Mouse (Mus musculus) heart, postnatal 4 days (tissue): Measurements from ENCODE around the gene Vmn1r239-ps. TPM values are rescaled to one million over a fixed set of nuclear protein-coding genes. Genes with fewer than 3 reads are reported as not detected.
"Not testable (repeated sequence)": the region's sequence is repeated elsewhere in the genome, so short reads cannot be mapped to it uniquely, and the experiment has no call there.

Experiments used
- DNase-seq: peaks from one replicate; pipeline ENCODE4 v3.0.0; 2021
- total RNA-seq, 2 experiments: library from RNA; stranded (reverse); gene quantifications; 2 replicates each; pipeline ENCODE4 v1.2.3; 2021

Gene Vmn1r239-ps
- total RNA-seq: not detected

DNA sequence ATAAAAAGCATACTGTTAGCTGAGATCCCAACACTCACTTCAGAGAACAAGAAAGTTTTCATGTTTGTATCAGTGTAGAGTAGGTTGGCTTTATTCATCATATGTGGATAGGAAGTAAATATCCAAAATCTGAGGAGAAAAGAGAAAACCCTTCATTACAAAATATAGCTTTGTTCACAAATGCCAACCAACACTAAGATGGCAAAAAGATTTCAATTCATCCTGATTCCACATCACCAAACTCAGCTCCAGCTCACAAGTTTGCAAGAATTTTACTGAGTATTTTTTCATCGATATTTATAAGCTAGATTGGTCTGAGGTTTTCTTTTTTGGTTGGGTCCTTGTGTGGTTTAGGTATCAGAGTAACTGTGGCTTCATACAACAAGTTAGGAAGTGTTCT is at the start of gene Vmn1r239-ps:
Vmn1r239-ps (minus strand) TSS at position 101 of the 400 bp plus-strand sequence.
- not testable (repeated sequence) for DNase-seq

DNA sequence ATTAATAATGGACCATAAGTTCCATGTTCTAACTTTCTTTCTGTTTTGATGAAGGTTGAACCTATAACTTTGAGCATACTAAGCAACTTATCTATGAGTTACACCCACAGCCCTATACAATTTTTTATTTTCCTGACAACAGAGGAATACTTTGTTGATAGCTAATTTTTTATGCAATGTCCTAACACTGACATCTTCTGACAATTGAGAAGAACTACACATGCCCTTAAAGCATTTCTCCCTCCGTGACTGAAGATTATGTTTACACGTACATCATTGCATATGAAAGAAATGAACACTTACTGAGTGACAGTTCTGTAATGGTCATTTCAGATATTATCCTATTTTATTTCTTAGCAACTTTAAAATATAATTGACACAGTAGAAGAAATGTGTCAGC is 36.0 kb upstream of the Vmn1r239-ps start:
- no peak for DNase-seq

DNA sequence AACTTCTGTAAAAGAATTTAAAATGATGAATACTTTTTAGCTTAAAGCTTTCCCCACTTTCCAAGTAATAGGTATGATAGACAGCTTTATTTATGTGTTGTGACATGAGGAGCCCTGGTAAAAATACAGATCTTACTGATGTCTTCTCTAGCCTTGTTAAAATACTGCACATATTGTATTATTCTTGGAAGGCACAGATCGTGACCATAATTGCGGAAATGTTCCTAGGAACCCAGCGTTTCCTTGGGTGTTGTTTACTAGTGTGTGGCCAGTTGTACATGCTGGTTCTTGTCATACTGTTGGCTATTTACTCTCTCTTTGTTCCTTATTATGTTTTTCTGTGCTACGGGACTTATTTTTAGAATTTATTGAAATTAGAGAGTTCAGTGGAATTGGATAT is 10.1 kb downstream of the Vmn1r239-ps start:
- DNase-seq: no peak

DNA sequence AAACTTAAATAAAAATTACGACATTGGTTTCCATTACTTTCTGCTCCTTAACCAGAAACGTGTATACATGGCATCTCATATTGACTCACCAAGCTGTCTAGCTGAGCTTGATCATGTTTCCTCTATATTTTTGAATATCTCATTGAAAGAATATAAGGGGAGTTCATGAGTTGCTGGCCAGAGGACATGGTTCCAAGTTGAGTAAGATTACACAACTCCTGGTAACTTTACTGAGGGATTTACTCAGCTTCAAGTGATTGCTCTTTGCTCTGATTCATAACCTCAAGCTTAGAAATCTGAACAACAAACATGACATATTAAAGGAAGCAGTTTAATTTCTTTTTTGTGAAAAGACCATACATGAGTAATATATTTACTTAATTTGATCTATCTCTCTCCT is 18.1 kb downstream of the Vmn1r239-ps start:
- DNase-seq: no peak

DNA sequence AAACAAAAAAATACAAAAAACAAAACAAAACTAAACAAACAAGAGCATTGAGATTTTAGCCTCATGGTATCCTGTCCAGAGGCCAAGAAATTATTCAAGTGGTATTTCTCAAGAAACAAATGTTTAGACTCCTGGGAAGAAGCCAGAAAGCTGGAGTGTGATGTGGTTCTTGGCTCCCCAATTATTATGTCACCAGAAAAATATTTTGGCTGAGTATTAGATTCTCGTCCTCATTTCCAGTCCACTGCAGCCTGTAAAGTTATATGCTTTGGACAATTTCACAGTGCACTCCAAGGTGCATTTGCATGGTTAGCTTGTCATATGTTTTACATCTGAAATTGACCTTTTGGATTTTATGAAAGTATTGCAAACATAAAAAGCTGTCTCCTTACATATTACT is 23.8 kb downstream of the Vmn1r239-ps start:
- peak; percentile 9 for DNase-seq

DNA sequence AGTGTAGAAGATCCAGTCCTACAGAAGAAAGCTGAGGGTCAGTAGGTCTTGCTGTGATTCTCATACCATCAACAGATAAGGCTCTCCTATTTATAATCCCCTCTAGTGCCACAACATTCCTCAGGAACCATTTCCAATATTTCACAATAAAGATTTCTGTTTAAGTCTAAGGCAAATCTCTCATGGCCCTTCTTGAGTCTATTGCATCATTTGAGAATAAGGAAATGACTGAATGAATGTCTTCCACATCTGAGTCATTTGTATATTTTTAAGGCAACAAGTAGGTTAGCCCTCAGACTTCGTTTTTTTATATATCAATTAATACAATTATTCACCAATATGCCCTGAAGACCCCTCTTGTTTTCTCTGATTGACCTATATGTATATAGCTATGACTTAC is 24.4 kb downstream of the Vmn1r239-ps start, which contains the start of gene Il13ra2:
Il13ra2 (minus strand) TSS at position 64 of the 400 bp plus-strand sequence.
- no peak for DNase-seq

Other genes with a start within 250 kb of the Vmn1r239-ps start
- under 1 TPM; 0.24 to 0.38 TPM for gene Il13ra2, start 24.5 kb downstream of the Vmn1r239-ps start, total RNA-seq
- gene Lrch2, start 100.4 kb upstream of the Vmn1r239-ps start, total RNA-seq: 1 to 10 TPM; 6.2 to 6.3 TPM